Mouse (Mus musculus) lung, embryonic 15.5 days (tissue): Measurements from ENCODE around the gene Hist2h2bb. TPM values are rescaled to one million over a fixed set of nuclear protein-coding genes. Genes with fewer than 3 reads are reported as not detected.
A peak's percentile ranks its signal among the peaks of the same experiment; 100 is the strongest.
"Not testable (repeated sequence)": the region's sequence is repeated elsewhere in the genome, so short reads cannot be mapped to it uniquely, and the experiment has no call there.

Experiments
- ATAC-seq: fragments of 200-750 bp; cut with Nextera tagmentation; 2 replicates; pipeline ENCODE4 v1.8.0; 2017; ENCODE audit warnings: moderate number of reproducible peaks, borderline replicate concordance; ENCODE audit not compliant: low FRiP score, low TSS enrichment; ENCODE audit errors: extremely low read depth
- H3K27ac ChIP-seq: fragments of 300-500 bp; sonication (generic); 2 replicates; pipeline ENCODE4 v1.5.1; 2015; ENCODE audit warnings: moderate library complexity, mild to moderate bottlenecking, inconsistent platforms
- H3K27me3 ChIP-seq: fragments of 300-500 bp; sonication (generic); 2 replicates; pipeline ENCODE4 v1.6.1; 2015; ENCODE audit warnings: inconsistent platforms
- H3K36me3 ChIP-seq: fragments of 300-500 bp; sonication (generic); 2 replicates; pipeline ENCODE4 v1.6.1; 2015; ENCODE audit warnings: inconsistent platforms
- H3K4me1 ChIP-seq: fragments of 300-500 bp; sonication (generic); 2 replicates; pipeline ENCODE4 v1.6.1; 2015; ENCODE audit warnings: inconsistent platforms
- H3K4me2 ChIP-seq: fragments of 300-500 bp; sonication (generic); 2 replicates; pipeline ENCODE4 v1.6.1; 2015; ENCODE audit warnings: inconsistent platforms, mild to moderate bottlenecking, moderate library complexity
- H3K4me3 ChIP-seq: fragments of 300-500 bp; sonication (generic); 2 replicates; pipeline ENCODE4 v1.5.1; 2015; ENCODE audit warnings: mild to moderate bottlenecking, inconsistent platforms
- H3K9ac ChIP-seq: fragments of 300-500 bp; sonication (generic); 2 replicates; pipeline ENCODE4 v1.6.1; 2015; ENCODE audit warnings: inconsistent platforms
- H3K9me3 ChIP-seq: fragments of 300-500 bp; sonication (generic); 2 replicates; pipeline ENCODE4 v1.6.1; 2016; ENCODE audit warnings: inconsistent platforms
- WGBS: fragments of 180-500 bp; shearing (Covaris S2); methylation state at CpG from one replicate; pipeline ENCODE4 v1.1.7; 2015; 5-methylcytosine and 5-hydroxymethylcytosine counted together
- polyA plus RNA-seq: library from polyadenylated mRNA; unstranded; fragments of >200 nt; fragmentation: Nextera tagmentation; extraction: Ambion mirVana; gene quantifications from 2 replicates; pipeline ENCODE4 v1.2.1, GENCODE M21; 2015

Hist2h2bb gene
- polyA plus RNA-seq, 1 experiment from 2014 or later: 10.1 TPM

GRCm38 (mm10) chr3:96245003-96245886, 24.3 kb upstream of the Hist2h2bb start, which contains the start of gene Hist2h2aa1:
TSS of gene Hist2h2aa1 (plus strand) at chr3:96245497.
- H3K27ac ChIP-seq: peak within 1 kb of the TSS; percentile 99
- H3K4me1 ChIP-seq: peaks cover 41% of the 10 kb centered on the region
- not testable (repeated sequence) for H3K9me3 ChIP-seq, H3K36me3 ChIP-seq, H3K27me3 ChIP-seq
- peak within 1 kb of the TSS; percentile 83 for H3K9ac ChIP-seq
- ATAC-seq: peak; percentile 87
- WGBS: under 1% methylated on average over 32 of the region's 88 CpGs
- H3K4me2 ChIP-seq: peak within 1 kb of the TSS; percentile 63
- peak within 1 kb of the TSS; percentile 51 for H3K4me3 ChIP-seq

DNA sequence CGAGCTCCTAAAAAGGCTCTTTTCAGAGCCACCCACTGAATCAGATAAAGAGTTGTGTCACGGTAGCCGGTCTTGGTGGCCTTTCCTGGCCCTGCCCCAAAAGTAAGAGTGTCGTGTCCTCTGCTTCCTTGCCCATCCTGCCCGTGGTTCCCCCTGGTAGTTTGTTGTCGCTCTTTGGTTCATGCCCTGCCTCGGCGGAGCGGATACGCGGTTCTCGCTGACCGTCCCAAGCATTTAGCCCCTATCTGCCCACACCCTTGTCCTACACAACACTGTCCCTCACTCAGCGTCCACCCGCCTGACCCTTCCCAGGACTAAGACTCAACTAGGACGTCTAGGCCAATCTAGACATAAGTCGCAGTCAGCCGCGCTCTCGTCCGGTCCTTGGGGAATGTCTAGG, 23.5 kb upstream of the Hist2h2bb start:
- not testable (repeated sequence) for H3K4me2 ChIP-seq, ATAC-seq, H3K36me3 ChIP-seq, H3K27me3 ChIP-seq, H3K9me3 ChIP-seq
- 0% methylated on average over 12 of the region's 21 CpGs for WGBS
- peak overlapping the region; percentile 34 for H3K4me3 ChIP-seq
- H3K27ac ChIP-seq: peak overlapping the region; percentile 83
- H3K9ac ChIP-seq: 0 out of 2 replicates have a peak overlapping the region, but pooled peaks have one; percentile 29
- peaks cover 37% of the 10 kb centered on the region for H3K4me1 ChIP-seq

GRCm38 (mm10) chr3:96246427-96246856, 23.1 kb upstream of the Hist2h2bb start, which contains the start of gene Hist2h3c1:
TSS of gene Hist2h3c1 (plus strand) at chr3:96246685.
- H3K27me3 ChIP-seq, H3K36me3 ChIP-seq, H3K9me3 ChIP-seq: not testable (repeated sequence)
- Histone ChIP-seq H3K9ac (peak within 1 kb of the TSS; percentile 37), H3K27ac (peak within 1 kb of the TSS; percentile 83), H3K4me3 (peak within 1 kb of the TSS; percentile 46), H3K4me2 (peak within 1 kb of the TSS; percentile 59), H3K4me1 (peaks cover 34% of the 10 kb centered on the region)
- 0% methylated on average over 6 of the region's 47 CpGs for WGBS
- peak; percentile 94 for ATAC-seq

DNA sequence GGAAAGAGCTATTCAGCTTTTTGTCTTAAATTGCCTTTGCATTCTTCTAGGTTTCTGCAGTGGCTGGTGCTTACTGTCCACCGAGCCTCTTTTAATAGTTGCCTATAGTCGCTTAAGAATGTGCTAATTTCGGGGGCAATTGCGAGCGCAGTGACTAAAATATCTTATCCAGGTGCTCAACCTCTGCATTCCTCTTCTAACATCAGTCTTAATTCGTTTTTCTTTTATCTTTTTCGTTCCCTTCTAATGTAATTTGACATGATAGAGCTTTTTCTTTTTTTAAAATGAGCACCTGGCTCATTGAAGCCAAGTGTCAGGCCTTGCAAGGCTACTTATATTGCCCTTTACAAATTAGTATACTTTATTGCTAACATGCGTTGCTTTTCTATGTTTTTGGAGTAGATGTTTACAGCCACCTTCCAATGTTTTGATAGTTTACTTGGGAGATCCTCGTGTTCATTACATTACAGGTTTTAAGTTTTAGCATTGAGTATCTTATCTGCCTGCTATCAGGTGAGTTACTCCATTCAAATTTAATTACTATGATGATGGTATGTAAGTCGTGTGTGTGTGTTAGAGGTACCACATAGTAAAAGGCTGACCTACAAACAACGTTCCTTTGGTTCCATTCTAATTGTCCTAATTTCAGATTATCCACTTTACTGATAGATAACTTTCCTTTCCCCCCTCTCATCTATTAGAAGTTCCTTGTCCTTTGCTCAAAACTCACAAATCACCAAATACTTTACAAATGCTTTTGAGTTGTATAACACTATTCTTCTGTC, 22.0 kb upstream of the Hist2h2bb start:
- 2% methylated on average over 11 of the region's 11 CpGs for WGBS
- Histone ChIP-seq H3K4me1 (peaks cover 34% of the 10 kb centered on the region), H3K27ac (peak overlapping the region; percentile 49), H3K27me3 (peaks cover 5% of the 10 kb centered on the region; the same call in 1 of the 2 replicates), H3K4me2 (peak overlapping the region; percentile 59), H3K9ac (peak overlapping the region; percentile 37), H3K9me3 (no peaks in the 10 kb centered on the region), H3K36me3 (no peaks in the 10 kb centered on the region), H3K4me3 (peak overlapping the region; percentile 46)
- ATAC-seq: no peak

GRCm38 (mm10) chr3:96248141-96249033, 21.2 kb upstream of the Hist2h2bb start:
- H3K27ac ChIP-seq: no peak overlapping the region

GRCm38 (mm10) chr3:96249034-96249345, 20.6 kb upstream of the Hist2h2bb start:
- Histone ChIP-seq H3K4me3 (peak overlapping the region; percentile 46), H3K9me3 (no peaks in the 10 kb centered on the region), H3K27ac (no peak overlapping the region), H3K9ac (no peak overlapping the region), H3K4me1 (peaks cover 25% of the 10 kb centered on the region), H3K27me3 (peaks cover 19% of the 10 kb centered on the region; the same call in 1 of the 2 replicates), H3K4me2 (peak overlapping the region; percentile 59), H3K36me3 (no peaks in the 10 kb centered on the region)
- 38% methylated on average over 4 of the region's 4 CpGs for WGBS
- ATAC-seq: no peak

More at GRCm38 (mm10) chr3:96248141-96249033, 21.2 kb upstream of the Hist2h2bb start:
- H3K9me3 ChIP-seq: no peaks in the 10 kb centered on the region
- no peaks in the 10 kb centered on the region for H3K36me3 ChIP-seq
- no peak for ATAC-seq
- H3K4me2 ChIP-seq: peak overlapping the region; percentile 59
- peak overlapping the region; percentile 37 for H3K9ac ChIP-seq
- peaks cover 31% of the 10 kb centered on the region for H3K4me1 ChIP-seq
- H3K27me3 ChIP-seq: peaks cover 13% of the 10 kb centered on the region; the same call in 1 of the 2 replicates
- WGBS: 35% methylated on average over 6 of the region's 6 CpGs
- H3K4me3 ChIP-seq: peak overlapping the region; percentile 46

GRCm38 (mm10) chr3:96250890-96251289, 18.7 kb upstream of the Hist2h2bb start:
- Histone ChIP-seq H3K4me1 (peaks cover 19% of the 10 kb centered on the region), H3K9me3 (no peaks in the 10 kb centered on the region), H3K27me3 (peaks cover 34% of the 10 kb centered on the region), H3K27ac (no peak overlapping the region), H3K4me3 (no peak overlapping the region), H3K9ac (no peak overlapping the region), H3K4me2 (no peak overlapping the region), H3K36me3 (no peaks in the 10 kb centered on the region)
- no peak for ATAC-seq
- 74% methylated on average over 3 of the region's 3 CpGs for WGBS

GRCm38 (mm10) chr3:96251787-96252186, 17.8 kb upstream of the Hist2h2bb start:
- Histone ChIP-seq H3K27me3 (peaks cover 34% of the 10 kb centered on the region), H3K36me3 (no peaks in the 10 kb centered on the region), H3K4me3 (no peak overlapping the region), H3K4me2 (no peak overlapping the region), H3K9me3 (no peaks in the 10 kb centered on the region), H3K4me1 (peaks cover 21% of the 10 kb centered on the region), H3K9ac (no peak overlapping the region), H3K27ac (no peak overlapping the region)
- no peak for ATAC-seq
- WGBS: 83% methylated on average over 3 of the region's 3 CpGs

DNA sequence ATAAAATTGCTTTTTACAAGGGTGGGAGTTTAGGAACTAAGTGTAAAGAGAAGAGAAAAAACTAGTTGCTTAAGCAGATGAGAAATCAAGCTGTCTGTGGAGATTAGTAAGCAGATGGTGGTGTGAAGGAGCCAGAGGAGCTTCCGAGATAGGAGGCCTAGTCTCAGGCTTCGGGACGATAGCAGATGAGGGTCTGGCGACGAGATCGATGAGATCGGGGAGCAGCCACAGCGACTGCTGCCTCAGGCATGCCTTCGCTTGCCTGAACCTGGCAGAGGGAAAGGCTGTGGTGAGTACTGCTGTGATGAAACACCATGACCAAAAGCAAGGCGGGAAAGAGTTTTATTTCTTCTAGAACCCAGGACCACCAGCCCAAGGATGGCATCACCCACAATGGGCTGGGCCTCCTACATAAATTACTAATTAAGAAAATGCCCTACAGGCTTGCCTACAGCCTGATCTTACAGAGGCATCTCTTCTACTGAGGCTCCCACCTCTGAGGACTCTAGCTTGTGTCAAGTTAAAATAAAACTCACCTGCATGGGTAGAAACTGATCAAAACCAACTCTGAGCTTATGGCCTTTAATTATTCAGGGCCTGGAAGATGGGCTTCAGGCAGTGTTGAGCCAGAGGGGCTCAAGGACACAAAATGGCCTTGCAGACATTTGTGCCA, 14.7 kb upstream of the Hist2h2bb start:
- ATAC-seq: no peak
- H3K9ac ChIP-seq: no peak overlapping the region
- H3K36me3 ChIP-seq: no peaks in the 10 kb centered on the region
- H3K9me3 ChIP-seq: no peaks in the 10 kb centered on the region
- H3K27me3 ChIP-seq: peaks cover 41% of the 10 kb centered on the region
- H3K27ac ChIP-seq: no peak overlapping the region
- WGBS: 38% methylated on average over 10 of the region's 10 CpGs
- H3K4me2 ChIP-seq: no peak overlapping the region
- no peak overlapping the region for H3K4me3 ChIP-seq
- H3K4me1 ChIP-seq: 0 out of 2 replicates have a peak, but pooled peaks cover 4% of the 10 kb centered on the region

GRCm38 (mm10) chr3:96255926-96256593, 13.5 kb upstream of the Hist2h2bb start:
- 54% methylated on average over 5 of the region's 5 CpGs for WGBS
- Histone ChIP-seq H3K27me3 (peaks cover 41% of the 10 kb centered on the region), H3K27ac (no peak overlapping the region), H3K36me3 (no peaks in the 10 kb centered on the region), H3K4me2 (no peak overlapping the region), H3K4me3 (no peak overlapping the region), H3K4me1 (0 out of 2 replicates have a peak, but pooled peaks cover 4% of the 10 kb centered on the region), H3K9ac (no peak overlapping the region), H3K9me3 (no peaks in the 10 kb centered on the region)
- no peak for ATAC-seq
